ENCODE assay signal across 21 mouse cellular contexts in the genomic region with DNA sequence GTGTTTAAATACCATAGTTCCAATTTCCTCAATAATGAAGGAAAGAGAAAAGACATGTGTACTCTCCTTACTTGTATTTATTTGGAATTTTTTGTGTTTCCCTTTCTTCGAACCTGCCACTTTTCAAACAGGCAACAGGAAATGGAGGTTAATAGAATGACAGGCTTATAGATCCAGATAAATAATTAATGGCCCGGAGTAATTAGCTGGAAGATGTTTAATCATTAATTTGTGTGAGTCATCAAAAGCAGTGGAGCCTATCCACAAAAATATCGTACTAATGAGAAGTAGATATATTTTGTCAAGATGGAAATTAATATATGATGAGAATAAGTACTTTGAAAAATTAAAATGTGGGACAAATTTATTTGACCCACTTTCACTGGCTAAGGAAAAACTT.
A peak's percentile ranks its signal among the peaks of the same experiment; 100 is the strongest.
DNase-seq lines count a peak whose midpoint lies in the region; ATAC-seq and TF ChIP-seq lines count a peak whose summit lies in the region.
"Had no signal": no experiment of that assay in that cellular context is flagged by ENCODE, and none has a peak within 500 bp of the region (broad histone marks: within the 10 kb centered on the region; RNA-seq: fewer than 3 reads in every experiment).

No protein-coding gene starts in this region.

- H3K27me3 ChIP-seq in forebrain, embryonic 10.5 days (ENCODE audit: poor library complexity, severe bottlenecking) = peaks cover 13% of the 10 kb centered on the region
- peaks cover 23% of the 10 kb centered on the region for H3K27me3 ChIP-seq in forebrain, embryonic 12.5 days
- no peaks in the 10 kb centered on the region for H3K27me3 ChIP-seq in kidney, adult 2 months (replicated peaks; ENCODE audit: control insufficient read depth, insufficient read depth, low read length)
- no peaks in the 10 kb centered on the region for H3K27me3 ChIP-seq in kidney, postnatal 0 days (ENCODE audit: insufficient read depth, low read length)
- H3K27me3 ChIP-seq in neural tube, embryonic 12.5 days (replicated peaks) = no peaks in the 10 kb centered on the region
- no peaks in the 10 kb centered on the region for H3K27me3 ChIP-seq in neural tube, embryonic 15.5 days (replicated peaks)
- H3K27me3 ChIP-seq: embryonic facial prominence, embryonic 15.5 days; heart, embryonic 13.5 days; hindbrain, embryonic 13.5 days had no signal

- no peak for DNase-seq in forebrain, embryonic 10.5 days (ENCODE audit: extremely low spot score, low spot score)
- peak; percentile 50 for DNase-seq in kidney, adult 2 months
- DNase-seq in kidney, adult 11 months = no peak
- DNase-seq in kidney, postnatal 0 days (ENCODE audit: low spot score) = peak; percentile 11
- DNase-seq in kidney, adult 8-10 months = no peak
- DNase-seq: adrenal gland, adult 8-10 months; B cell, adult 2 months; cerebellum, adult 2 months; cerebellum, postnatal 10 days; gastrocnemius, postnatal 14 days; heart, adult 2 months; heart, postnatal 36 days had no signal

- H3K27ac ChIP-seq in forebrain, embryonic 10.5 days = peak overlapping the region; percentile 79; the same call in 1 of the 2 replicates
- no peak overlapping the region for H3K27ac ChIP-seq in forebrain, embryonic 12.5 days
- no peak overlapping the region for H3K27ac ChIP-seq in kidney, adult 2 months (ENCODE audit: insufficient read depth, low read depth, low read length)
- no peak overlapping the region for H3K27ac ChIP-seq in kidney, postnatal 0 days
- no peak overlapping the region for H3K27ac ChIP-seq in neural tube, embryonic 12.5 days
- H3K27ac ChIP-seq in neural tube, embryonic 15.5 days (replicated peaks) = no peak overlapping the region
- H3K27ac ChIP-seq: embryonic facial prominence, embryonic 15.5 days; heart, adult 2 months; heart, embryonic 13.5 days; hindbrain, embryonic 13.5 days had no signal

- no peaks in the 10 kb centered on the region for H3K9me3 ChIP-seq in forebrain, embryonic 10.5 days
- no peaks in the 10 kb centered on the region for H3K9me3 ChIP-seq in forebrain, embryonic 12.5 days
- H3K9me3 ChIP-seq in kidney, postnatal 0 days (replicated peaks; ENCODE audit: low read length) = no peaks in the 10 kb centered on the region
- no peaks in the 10 kb centered on the region for H3K9me3 ChIP-seq in neural tube, embryonic 12.5 days
- H3K9me3 ChIP-seq in neural tube, embryonic 15.5 days (replicated peaks) = no peaks in the 10 kb centered on the region
- H3K9me3 ChIP-seq: embryonic facial prominence, embryonic 15.5 days; heart, embryonic 13.5 days; hindbrain, embryonic 13.5 days had no signal

- no peaks in the 10 kb centered on the region for H3K36me3 ChIP-seq in forebrain, embryonic 10.5 days (replicated peaks)
- no peaks in the 10 kb centered on the region for H3K36me3 ChIP-seq in forebrain, embryonic 12.5 days (replicated peaks)
- H3K36me3 ChIP-seq in kidney, adult 2 months (ENCODE audit: control insufficient read depth, insufficient read depth, low read length) = no peaks in the 10 kb centered on the region
- no peaks in the 10 kb centered on the region for H3K36me3 ChIP-seq in kidney, postnatal 0 days (ENCODE audit: insufficient read depth, low read length)
- no peaks in the 10 kb centered on the region for H3K36me3 ChIP-seq in neural tube, embryonic 12.5 days
- H3K36me3 ChIP-seq in neural tube, embryonic 15.5 days = no peaks in the 10 kb centered on the region
- H3K36me3 ChIP-seq: embryonic facial prominence, embryonic 15.5 days; G1E; heart, embryonic 13.5 days; hindbrain, embryonic 13.5 days had no signal

- no peak overlapping the region; the same call in 1 of the 2 replicates for H3K4me3 ChIP-seq in forebrain, embryonic 10.5 days
- H3K4me3 ChIP-seq in forebrain, embryonic 12.5 days (replicated peaks) = no peak overlapping the region
- H3K4me3 ChIP-seq in kidney, adult 2 months (ENCODE audit: insufficient read depth, low read depth, low read length) = no peak overlapping the region
- H3K4me3 ChIP-seq in kidney, postnatal 0 days (replicated peaks; ENCODE audit: low read depth, low read length) = no peak overlapping the region
- H3K4me3 ChIP-seq in neural tube, embryonic 12.5 days = no peak overlapping the region
- H3K4me3 ChIP-seq in neural tube, embryonic 15.5 days (replicated peaks) = no peak overlapping the region
- H3K4me3 ChIP-seq: embryonic facial prominence, embryonic 15.5 days; erythroblast, embryonic 14.5 days; heart, adult 2 months; heart, embryonic 13.5 days; hindbrain, embryonic 13.5 days had no signal

- H3K4me2 ChIP-seq in forebrain, embryonic 12.5 days = no peak overlapping the region
- peak overlapping the region; percentile 28; the same call in 1 of the 2 replicates for H3K4me2 ChIP-seq in kidney, postnatal 0 days (ENCODE audit: low read length)
- H3K4me2 ChIP-seq in neural tube, embryonic 12.5 days (replicated peaks) = peak overlapping the region; percentile 32; the same call in 1 of the 2 replicates
- H3K4me2 ChIP-seq in neural tube, embryonic 15.5 days = no peak overlapping the region
- H3K4me2 ChIP-seq: embryonic facial prominence, embryonic 15.5 days; heart, embryonic 13.5 days had no signal

- no peak for TF ChIP-seq POLR2A in kidney, adult 2 months (IDR thresholded peaks at IDR 0.05; ENCODE audit: low read depth, low read length)

- TF ChIP-seq CTCF in kidney, adult 2 months (conservative IDR thresholded peaks at IDR 0.05; ENCODE audit: insufficient read depth, insufficient read length, low read depth, low read length) = no peak
- TF ChIP-seq CTCF in kidney, postnatal 0 days (IDR thresholded peaks at IDR 0.05; ENCODE audit: low read depth) = no peak

- WGBS in forebrain, embryonic 10.5 days = 37% methylated on average over 3 of the region's 3 CpGs
- WGBS in forebrain, embryonic 12.5 days = 34% methylated on average over 3 of the region's 3 CpGs
- WGBS in kidney, adult 2 months = 20% methylated on average over 3 of the region's 3 CpGs
- WGBS in kidney, postnatal 0 days = 15% methylated on average over 3 of the region's 3 CpGs
- WGBS in neural tube, embryonic 12.5 days = 20% methylated on average over 3 of the region's 3 CpGs
- 20% methylated on average over 3 of the region's 3 CpGs for WGBS in neural tube, embryonic 15.5 days

- H3K9ac ChIP-seq in forebrain, embryonic 12.5 days = no peak overlapping the region
- H3K9ac ChIP-seq in kidney, postnatal 0 days (ENCODE audit: low read depth, low read length) = no peak overlapping the region
- no peak overlapping the region for H3K9ac ChIP-seq in neural tube, embryonic 12.5 days
- no peak overlapping the region for H3K9ac ChIP-seq in neural tube, embryonic 15.5 days (replicated peaks)
- H3K9ac ChIP-seq: embryonic facial prominence, embryonic 15.5 days; heart, embryonic 13.5 days; hindbrain, embryonic 13.5 days had no signal

- no peak for ATAC-seq in forebrain, embryonic 12.5 days (ENCODE audit: low FRiP score)
- no peak for ATAC-seq in kidney, postnatal 0 days (replicated peaks; ENCODE audit: low FRiP score, low read depth)
- ATAC-seq in neural tube, embryonic 12.5 days (ENCODE audit: low FRiP score, low read depth) = no peak
- ATAC-seq in neural tube, embryonic 15.5 days (ENCODE audit: low FRiP score) = no peak
- ATAC-seq: CD4-positive, CD25-positive, alpha-beta regulatory T cell, adult 4 months had no signal

- H3K4me1 ChIP-seq in forebrain, embryonic 10.5 days = peaks cover 36% of the 10 kb centered on the region
- H3K4me1 ChIP-seq in forebrain, embryonic 12.5 days = peaks cover 18% of the 10 kb centered on the region
- peaks cover 3% of the 10 kb centered on the region; the same call in 1 of the 2 replicates for H3K4me1 ChIP-seq in kidney, adult 2 months (ENCODE audit: control insufficient read depth, insufficient read depth, low read length)
- H3K4me1 ChIP-seq in kidney, postnatal 0 days (replicated peaks; ENCODE audit: insufficient read depth, low read length) = peaks cover 13% of the 10 kb centered on the region; the same call in 1 of the 2 replicates
- H3K4me1 ChIP-seq in neural tube, embryonic 12.5 days = peaks cover 11% of the 10 kb centered on the region
- peaks cover 6% of the 10 kb centered on the region for H3K4me1 ChIP-seq in neural tube, embryonic 15.5 days
- H3K4me1 ChIP-seq: embryonic facial prominence, embryonic 15.5 days had no signal

Comparison
In these comparisons a context has a peak if more than half of its experiments do, and no peak if none do; other contexts are left out.
1. DNase-seq: peak in kidney, adult 2 months (single experiment) and kidney, postnatal 0 days (single experiment); none in forebrain, embryonic 10.5 days (single experiment), kidney, adult 11 months (single experiment) and kidney, adult 8-10 months (0 of 2).
2. H3K4me2 ChIP-seq: peak in kidney, postnatal 0 days (single experiment) and neural tube, embryonic 12.5 days (single experiment); none in forebrain, embryonic 12.5 days (single experiment) and neural tube, embryonic 15.5 days (single experiment).